18 mouse cellular contexts compared by ENCODE assay signal in genomic region chr13:95999396-95999795, GRCm38 (mm10).
DNase-seq lines count a peak whose midpoint lies in the region; ATAC-seq and TF ChIP-seq lines count a peak whose summit lies in the region.
"Had no signal": no experiment of that assay in that cellular context is flagged by ENCODE, and none has a peak within 500 bp of the region (broad histone marks: within the 10 kb centered on the region; RNA-seq: fewer than 3 reads in every experiment).

No protein-coding gene starts in this region.

- H3K9ac ChIP-seq in hindbrain, embryonic 11.5 days (ENCODE audit: low read depth, low read length): no peak overlapping the region
- H3K9ac ChIP-seq in hindbrain, postnatal 0 days (replicated peaks; ENCODE audit: low read length): no peak overlapping the region
- H3K9ac ChIP-seq in kidney, postnatal 0 days (ENCODE audit: low read depth, low read length): no peak overlapping the region
- H3K9ac ChIP-seq: liver, embryonic 15.5 days had no signal

- H3K9me3 ChIP-seq in hindbrain, embryonic 11.5 days (ENCODE audit: control insufficient read depth, low read length): no peaks in the 10 kb centered on the region
- H3K9me3 ChIP-seq in hindbrain, postnatal 0 days (ENCODE audit: low read length): no peaks in the 10 kb centered on the region
- no peaks in the 10 kb centered on the region for H3K9me3 ChIP-seq in kidney, postnatal 0 days (replicated peaks; ENCODE audit: low read length)
- H3K9me3 ChIP-seq: liver, embryonic 15.5 days had no signal

- 73% methylated on average over 10 of the region's 10 CpGs for WGBS in hindbrain, embryonic 11.5 days
- 64% methylated on average over 10 of the region's 10 CpGs for WGBS in hindbrain, postnatal 0 days
- WGBS in kidney, postnatal 0 days: 14% methylated on average over 10 of the region's 10 CpGs

- peak overlapping the region; percentile 60; the same call in 1 of the 2 replicates for H3K27ac ChIP-seq in hindbrain, embryonic 11.5 days (ENCODE audit: low read depth, low read length)
- H3K27ac ChIP-seq in hindbrain, postnatal 0 days: no peak overlapping the region
- no peak overlapping the region for H3K27ac ChIP-seq in kidney, postnatal 0 days
- H3K27ac ChIP-seq: left cerebral cortex, adult 2 months; liver, embryonic 15.5 days had no signal

- no peak overlapping the region for H3K4me3 ChIP-seq in hindbrain, embryonic 11.5 days (ENCODE audit: low read depth, low read length)
- H3K4me3 ChIP-seq in hindbrain, postnatal 0 days (ENCODE audit: low read length): no peak overlapping the region
- no peak overlapping the region for H3K4me3 ChIP-seq in kidney, postnatal 0 days (replicated peaks; ENCODE audit: low read depth, low read length)
- H3K4me3 ChIP-seq: left cerebral cortex, adult 2 months; liver, embryonic 15.5 days had no signal

- no peaks in the 10 kb centered on the region for H3K27me3 ChIP-seq in hindbrain, embryonic 11.5 days (ENCODE audit: control insufficient read depth, insufficient read depth, low read length)
- no peaks in the 10 kb centered on the region for H3K27me3 ChIP-seq in hindbrain, postnatal 0 days (ENCODE audit: insufficient read depth, low read length)
- no peaks in the 10 kb centered on the region for H3K27me3 ChIP-seq in kidney, postnatal 0 days (ENCODE audit: insufficient read depth, low read length)
- H3K27me3 ChIP-seq: CH12.LX; liver, embryonic 15.5 days had no signal

- no peaks in the 10 kb centered on the region for H3K4me1 ChIP-seq in hindbrain, embryonic 11.5 days (replicated peaks; ENCODE audit: control insufficient read depth, insufficient read depth, low read length)
- H3K4me1 ChIP-seq in hindbrain, postnatal 0 days (ENCODE audit: insufficient read depth, low read length): peaks cover 3% of the 10 kb centered on the region; the same call in 1 of the 2 replicates
- H3K4me1 ChIP-seq in kidney, postnatal 0 days (replicated peaks; ENCODE audit: insufficient read depth, low read length): 0 out of 2 replicates have a peak, but pooled peaks cover 3% of the 10 kb centered on the region
- H3K4me1 ChIP-seq: liver, embryonic 15.5 days had no signal

- no peak for DNase-seq in hindbrain, embryonic 11.5 days (ENCODE audit: low spot score)
- no peak for DNase-seq in hindbrain, postnatal 0 days (ENCODE audit: low spot score)
- DNase-seq in forelimb bud, embryonic 11.5 days (ENCODE audit: low read depth, low spot score): peak; percentile 77
- peak; percentile 66 for DNase-seq in kidney, postnatal 0 days (ENCODE audit: low spot score)
- DNase-seq in neural tube, embryonic 10.5 days (ENCODE audit: extremely low spot score, low spot score): peak; percentile 35
- DNase-seq in adrenal gland, postnatal 4 days (ENCODE audit: low spot score in 2 of 2): no peak
- DNase-seq in cerebellum, postnatal 14 days: no peak
- DNase-seq in heart, postnatal 4 days: no peak
- DNase-seq: adrenal gland, adult 8-10 months; cerebellum, adult 11 months; cerebellum, postnatal 36 days; gastrocnemius, postnatal 10 days; right cerebral cortex, adult 18-20 months had no signal

- no peak overlapping the region for H3K4me2 ChIP-seq in hindbrain, embryonic 11.5 days (replicated peaks; ENCODE audit: low read depth, low read length)
- no peak overlapping the region for H3K4me2 ChIP-seq in hindbrain, postnatal 0 days (ENCODE audit: low read depth, low read length)
- H3K4me2 ChIP-seq in kidney, postnatal 0 days (ENCODE audit: low read length): no peak overlapping the region
- H3K4me2 ChIP-seq: liver, embryonic 15.5 days had no signal

- no peak for TF ChIP-seq CTCF in hindbrain, postnatal 0 days (IDR thresholded peaks at IDR 0.05; ENCODE audit: low read depth)
- TF ChIP-seq CTCF in kidney, postnatal 0 days (IDR thresholded peaks at IDR 0.05; ENCODE audit: low read depth): no peak

- H3K36me3 ChIP-seq in hindbrain, embryonic 11.5 days (ENCODE audit: control insufficient read depth, insufficient read depth, low read length): no peaks in the 10 kb centered on the region
- no peaks in the 10 kb centered on the region for H3K36me3 ChIP-seq in hindbrain, postnatal 0 days (ENCODE audit: insufficient read depth, low read length)
- H3K36me3 ChIP-seq in kidney, postnatal 0 days (ENCODE audit: insufficient read depth, low read length): no peaks in the 10 kb centered on the region
- H3K36me3 ChIP-seq: liver, embryonic 15.5 days had no signal

- ATAC-seq in hindbrain, embryonic 11.5 days (ENCODE audit: low FRiP score): no peak
- no peak for ATAC-seq in hindbrain, postnatal 0 days
- ATAC-seq in kidney, postnatal 0 days (replicated peaks; ENCODE audit: low FRiP score, low read depth): 0 out of 2 replicates have a peak, but pooled peaks have one; percentile 37
- ATAC-seq: lung, postnatal 0 days; midbrain, embryonic 16.5 days had no signal

Comparison
In these comparisons a context has a peak if more than half of its experiments do, and no peak if none do; other contexts are left out.
1. DNase-seq: peak in forelimb bud, embryonic 11.5 days (single experiment), kidney, postnatal 0 days (single experiment) and neural tube, embryonic 10.5 days (single experiment); none in hindbrain, embryonic 11.5 days (single experiment), hindbrain, postnatal 0 days (single experiment), adrenal gland, postnatal 4 days (0 of 2), cerebellum, postnatal 14 days (0 of 2) and heart, postnatal 4 days (single experiment).